Mouse (Mus musculus): ENCODE results near the gene Vmp1. TPM values are rescaled to one million over a fixed set of nuclear protein-coding genes. Genes with fewer than 3 reads are reported as not detected.

Gene Vmp1
- polyA plus RNA-seq, 1 experiment from 2014 or later = 220 TPM

GRCm38 (mm10) chr11:86681423-86681822 is 2.2 kb downstream of the Vmp1 start:
- 69% methylated on average over 3 of the region's 3 CpGs for WGBS
- Histone ChIP-seq H3K4me2 (ENCODE audit: low read depth, low read length) (peak overlapping the region; percentile 73; the same call in 1 of the 2 replicates), H3K36me3 (ENCODE audit: control insufficient read depth, insufficient read depth, low read length) (no peaks in the 10 kb centered on the region), H3K4me3 (ENCODE audit: low read length) (no peak overlapping the region), H3K9me3 (ENCODE audit: control insufficient read depth, low read length) (no peaks in the 10 kb centered on the region), H3K27me3 (replicated peaks; ENCODE audit: control insufficient read depth, insufficient read depth, low read length) (no peaks in the 10 kb centered on the region), H3K4me1 (ENCODE audit: control insufficient read depth, insufficient read depth, low read length) (peaks cover 8% of the 10 kb centered on the region), H3K9ac (ENCODE audit: low read depth, low read length) (no peak overlapping the region), H3K27ac (ENCODE audit: low read length) (peak overlapping the region; percentile 61)
- ATAC-seq = no peak

DNA sequence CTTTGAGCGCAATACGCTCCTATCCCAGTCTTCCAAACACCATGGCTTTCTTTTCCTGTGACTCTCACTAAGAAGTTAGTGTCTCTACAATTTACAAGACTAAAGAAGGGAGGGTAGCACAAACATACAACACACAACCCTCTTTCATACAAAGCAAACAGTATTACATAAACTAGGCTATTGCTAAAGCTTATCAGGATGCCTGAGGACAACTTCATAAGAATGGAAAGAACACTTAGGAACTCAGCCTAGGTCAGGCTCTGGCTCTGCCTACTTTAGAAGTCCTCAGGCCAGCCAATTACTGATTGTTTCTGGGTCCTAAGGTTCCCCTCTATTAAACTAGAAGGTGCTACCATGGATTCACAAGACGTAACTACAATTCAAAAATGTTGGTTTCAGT is 2.9 kb downstream of the Vmp1 start:
- Histone ChIP-seq H3K27me3 (replicated peaks; ENCODE audit: control insufficient read depth, insufficient read depth, low read length) (no peaks in the 10 kb centered on the region), H3K4me3 (ENCODE audit: low read length) (no peak overlapping the region), H3K27ac (ENCODE audit: low read length) (peak overlapping the region; percentile 68), H3K36me3 (ENCODE audit: control insufficient read depth, insufficient read depth, low read length) (no peaks in the 10 kb centered on the region), H3K4me1 (ENCODE audit: control insufficient read depth, insufficient read depth, low read length) (peaks cover 8% of the 10 kb centered on the region), H3K9me3 (ENCODE audit: control insufficient read depth, low read length) (no peaks in the 10 kb centered on the region), H3K4me2 (ENCODE audit: low read depth, low read length) (no peak overlapping the region), H3K9ac (ENCODE audit: low read depth, low read length) (no peak overlapping the region)
- ATAC-seq = no peak
- 90% methylated on average over 3 of the region's 3 CpGs for WGBS

- Histone ChIP-seq H3K9ac (ENCODE audit: low read depth, low read length) (no peak overlapping the region), H3K4me2 (ENCODE audit: low read depth, low read length) (no peak overlapping the region), H3K27me3 (replicated peaks; ENCODE audit: control insufficient read depth, insufficient read depth, low read length) (no peaks in the 10 kb centered on the region), H3K36me3 (ENCODE audit: control insufficient read depth, insufficient read depth, low read length) (no peaks in the 10 kb centered on the region), H3K9me3 (ENCODE audit: control insufficient read depth, low read length) (no peaks in the 10 kb centered on the region), H3K4me1 (ENCODE audit: control insufficient read depth, insufficient read depth, low read length) (no peaks in the 10 kb centered on the region), H3K27ac (ENCODE audit: low read length) (peak overlapping the region; percentile 74), H3K4me3 (ENCODE audit: low read length) (no peak overlapping the region)
- 64% methylated on average over 5 of the region's 5 CpGs for WGBS
- ATAC-seq = peak; percentile 75
These were observed 4.7 kb downstream of the Vmp1 start for GRCm38 (mm10) chr11:86678957-86679356.

- Histone ChIP-seq H3K4me3 (ENCODE audit: low read length) (no peak overlapping the region), H3K36me3 (ENCODE audit: control insufficient read depth, insufficient read depth, low read length) (no peaks in the 10 kb centered on the region), H3K9me3 (ENCODE audit: control insufficient read depth, low read length) (no peaks in the 10 kb centered on the region), H3K27me3 (replicated peaks; ENCODE audit: control insufficient read depth, insufficient read depth, low read length) (no peaks in the 10 kb centered on the region), H3K27ac (ENCODE audit: low read length) (no peak overlapping the region), H3K4me2 (ENCODE audit: low read depth, low read length) (no peak overlapping the region), H3K9ac (ENCODE audit: low read depth, low read length) (no peak overlapping the region), H3K4me1 (ENCODE audit: control insufficient read depth, insufficient read depth, low read length) (peaks cover 4% of the 10 kb centered on the region; the same call in 1 of the 2 replicates)
- ATAC-seq = no peak
- 91% methylated on average over 4 of the region's 4 CpGs for WGBS
These were observed 8.1 kb downstream of the Vmp1 start for GRCm38 (mm10) chr11:86675520-86675919.

- ATAC-seq = no peak
- H3K4me2 ChIP-seq (ENCODE audit: low read depth, low read length) = no peak overlapping the region
- no peak overlapping the region for H3K4me3 ChIP-seq (ENCODE audit: low read length)
- H3K27me3 ChIP-seq (replicated peaks; ENCODE audit: control insufficient read depth, insufficient read depth, low read length) = no peaks in the 10 kb centered on the region
- H3K36me3 ChIP-seq (ENCODE audit: control insufficient read depth, insufficient read depth, low read length) = no peaks in the 10 kb centered on the region
- H3K9ac ChIP-seq (ENCODE audit: low read depth, low read length) = no peak overlapping the region
- H3K4me1 ChIP-seq (ENCODE audit: control insufficient read depth, insufficient read depth, low read length) = peaks cover 4% of the 10 kb centered on the region; the same call in 1 of the 2 replicates
- H3K27ac ChIP-seq (ENCODE audit: low read length) = no peak overlapping the region
- no peaks in the 10 kb centered on the region for H3K9me3 ChIP-seq (ENCODE audit: control insufficient read depth, low read length)
- 77% methylated on average over 3 of the region's 3 CpGs for WGBS
These were observed 10.9 kb downstream of the Vmp1 start for GRCm38 (mm10) chr11:86672772-86673171.

- ATAC-seq = no peak
- H3K9ac ChIP-seq (ENCODE audit: low read depth, low read length) = no peak overlapping the region
- peaks cover 4% of the 10 kb centered on the region; the same call in 1 of the 2 replicates for H3K4me1 ChIP-seq (ENCODE audit: control insufficient read depth, insufficient read depth, low read length)
- H3K27me3 ChIP-seq (replicated peaks; ENCODE audit: control insufficient read depth, insufficient read depth, low read length) = no peaks in the 10 kb centered on the region
- no peak overlapping the region for H3K4me3 ChIP-seq (ENCODE audit: low read length)
- WGBS = 72% methylated on average over 3 of the region's 3 CpGs
- no peak overlapping the region for H3K4me2 ChIP-seq (ENCODE audit: low read depth, low read length)
- no peaks in the 10 kb centered on the region for H3K36me3 ChIP-seq (ENCODE audit: control insufficient read depth, insufficient read depth, low read length)
- H3K27ac ChIP-seq (ENCODE audit: low read length) = no peak overlapping the region
- H3K9me3 ChIP-seq (ENCODE audit: control insufficient read depth, low read length) = no peaks in the 10 kb centered on the region
These were observed 12.5 kb downstream of the Vmp1 start for GRCm38 (mm10) chr11:86671041-86671675.

GRCm38 (mm10) chr11:86668169-86668568 is 15.5 kb downstream of the Vmp1 start:
- H3K4me3 ChIP-seq (ENCODE audit: low read length) = no peak overlapping the region
- H3K9ac ChIP-seq (ENCODE audit: low read depth, low read length) = no peak overlapping the region
- no peaks in the 10 kb centered on the region for H3K9me3 ChIP-seq (ENCODE audit: control insufficient read depth, low read length)
- no peaks in the 10 kb centered on the region for H3K36me3 ChIP-seq (ENCODE audit: control insufficient read depth, insufficient read depth, low read length)
- WGBS = 89% methylated on average over 3 of the region's 3 CpGs
- H3K27me3 ChIP-seq (replicated peaks; ENCODE audit: control insufficient read depth, insufficient read depth, low read length) = no peaks in the 10 kb centered on the region
- no peak overlapping the region for H3K27ac ChIP-seq (ENCODE audit: low read length)
- H3K4me2 ChIP-seq (ENCODE audit: low read depth, low read length) = no peak overlapping the region
- no peak for ATAC-seq
- H3K4me1 ChIP-seq (ENCODE audit: control insufficient read depth, insufficient read depth, low read length) = 0 out of 2 replicates have a peak, but pooled peaks cover 4% of the 10 kb centered on the region

GRCm38 (mm10) chr11:86667553-86667952 is 16.1 kb downstream of the Vmp1 start:
- no peak for ATAC-seq
- no peak overlapping the region for H3K4me2 ChIP-seq (ENCODE audit: low read depth, low read length)
- WGBS = 87% methylated on average over 2 of the region's 2 CpGs

DNA sequence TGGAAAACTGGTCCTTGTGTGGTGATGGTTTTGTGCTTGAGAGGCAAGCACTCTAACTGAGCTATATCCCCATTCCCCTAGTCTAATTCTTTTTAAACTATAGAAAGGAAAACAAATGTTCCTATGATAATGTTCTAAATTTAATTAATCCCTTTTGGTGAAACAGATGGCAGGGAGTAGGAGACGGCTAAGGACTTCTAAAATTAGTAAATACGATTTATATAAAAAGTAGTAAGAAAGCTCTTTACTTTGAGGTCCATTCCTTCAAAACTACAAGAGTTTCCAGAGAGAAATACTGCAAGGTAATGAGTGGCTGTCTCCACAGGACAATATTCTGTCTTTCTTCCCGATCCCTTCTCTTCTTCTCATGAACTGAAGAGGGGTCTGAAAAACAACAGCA is 19.2 kb downstream of the Vmp1 start:
- H3K4me1 ChIP-seq (ENCODE audit: control insufficient read depth, insufficient read depth, low read length) = no peaks in the 10 kb centered on the region
- H3K9ac ChIP-seq (ENCODE audit: low read depth, low read length) = no peak overlapping the region
- H3K4me2 ChIP-seq (ENCODE audit: low read depth, low read length) = no peak overlapping the region
- H3K4me3 ChIP-seq (ENCODE audit: low read length) = no peak overlapping the region
- no peaks in the 10 kb centered on the region; the same call in 1 of the 2 replicates for H3K36me3 ChIP-seq (ENCODE audit: control insufficient read depth, insufficient read depth, low read length)
- no peaks in the 10 kb centered on the region for H3K9me3 ChIP-seq (ENCODE audit: control insufficient read depth, low read length)
- no peak for ATAC-seq
- no peak overlapping the region for H3K27ac ChIP-seq (ENCODE audit: low read length)
- H3K27me3 ChIP-seq (replicated peaks; ENCODE audit: control insufficient read depth, insufficient read depth, low read length) = no peaks in the 10 kb centered on the region
- 95% methylated on average over 3 of the region's 3 CpGs for WGBS

More at GRCm38 (mm10) chr11:86667553-86667952, 16.1 kb downstream of the Vmp1 start:
- H3K27ac ChIP-seq (ENCODE audit: low read length) = no peak overlapping the region
- 0 out of 2 replicates have a peak, but pooled peaks cover 4% of the 10 kb centered on the region for H3K4me1 ChIP-seq (ENCODE audit: control insufficient read depth, insufficient read depth, low read length)
- no peak overlapping the region for H3K9ac ChIP-seq (ENCODE audit: low read depth, low read length)
- H3K4me3 ChIP-seq (ENCODE audit: low read length) = no peak overlapping the region
- H3K36me3 ChIP-seq (ENCODE audit: control insufficient read depth, insufficient read depth, low read length) = no peaks in the 10 kb centered on the region
- H3K9me3 ChIP-seq (ENCODE audit: control insufficient read depth, low read length) = no peaks in the 10 kb centered on the region
- no peaks in the 10 kb centered on the region for H3K27me3 ChIP-seq (replicated peaks; ENCODE audit: control insufficient read depth, insufficient read depth, low read length)

DNA sequence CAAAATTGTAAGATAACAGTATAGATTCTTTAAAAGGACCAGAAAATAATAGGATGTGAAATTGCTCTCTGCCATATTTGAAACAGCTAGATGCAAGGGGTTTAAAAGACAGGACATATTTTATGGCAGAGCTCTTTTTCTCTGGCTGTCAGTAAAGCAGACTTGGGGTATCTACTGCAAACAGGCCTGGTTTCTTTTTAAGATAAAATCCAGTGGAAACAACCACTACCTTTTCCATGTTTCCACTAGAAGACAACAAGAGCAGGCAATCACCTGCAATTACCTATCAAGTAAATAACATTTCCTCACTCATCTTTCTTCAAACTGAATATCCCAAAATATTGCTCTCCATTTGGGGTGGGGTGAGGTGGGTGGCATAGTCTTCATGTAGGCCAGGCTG is 19.7 kb downstream of the Vmp1 start:
- H3K9ac ChIP-seq (ENCODE audit: low read depth, low read length) = no peak overlapping the region
- H3K36me3 ChIP-seq (ENCODE audit: control insufficient read depth, insufficient read depth, low read length) = no peaks in the 10 kb centered on the region; the same call in 1 of the 2 replicates
- H3K4me1 ChIP-seq (ENCODE audit: control insufficient read depth, insufficient read depth, low read length) = no peaks in the 10 kb centered on the region
- H3K4me3 ChIP-seq (ENCODE audit: low read length) = no peak overlapping the region
- H3K27me3 ChIP-seq (replicated peaks; ENCODE audit: control insufficient read depth, insufficient read depth, low read length) = no peaks in the 10 kb centered on the region
- H3K4me2 ChIP-seq (ENCODE audit: low read depth, low read length) = no peak overlapping the region
- H3K27ac ChIP-seq (ENCODE audit: low read length) = no peak overlapping the region
- no peak for ATAC-seq
- H3K9me3 ChIP-seq (ENCODE audit: control insufficient read depth, low read length) = no peaks in the 10 kb centered on the region

Data from intestine, embryonic 16.5 days (tissue).